Mouse (Mus musculus): ENCODE results near the gene Ntn1. TPM values are rescaled to one million over a fixed set of nuclear protein-coding genes. Genes with fewer than 3 reads are reported as not detected.

Ntn1 gene
- polyA plus RNA-seq, 1 experiment from 2014 or later, result 6.7 TPM

DNA sequence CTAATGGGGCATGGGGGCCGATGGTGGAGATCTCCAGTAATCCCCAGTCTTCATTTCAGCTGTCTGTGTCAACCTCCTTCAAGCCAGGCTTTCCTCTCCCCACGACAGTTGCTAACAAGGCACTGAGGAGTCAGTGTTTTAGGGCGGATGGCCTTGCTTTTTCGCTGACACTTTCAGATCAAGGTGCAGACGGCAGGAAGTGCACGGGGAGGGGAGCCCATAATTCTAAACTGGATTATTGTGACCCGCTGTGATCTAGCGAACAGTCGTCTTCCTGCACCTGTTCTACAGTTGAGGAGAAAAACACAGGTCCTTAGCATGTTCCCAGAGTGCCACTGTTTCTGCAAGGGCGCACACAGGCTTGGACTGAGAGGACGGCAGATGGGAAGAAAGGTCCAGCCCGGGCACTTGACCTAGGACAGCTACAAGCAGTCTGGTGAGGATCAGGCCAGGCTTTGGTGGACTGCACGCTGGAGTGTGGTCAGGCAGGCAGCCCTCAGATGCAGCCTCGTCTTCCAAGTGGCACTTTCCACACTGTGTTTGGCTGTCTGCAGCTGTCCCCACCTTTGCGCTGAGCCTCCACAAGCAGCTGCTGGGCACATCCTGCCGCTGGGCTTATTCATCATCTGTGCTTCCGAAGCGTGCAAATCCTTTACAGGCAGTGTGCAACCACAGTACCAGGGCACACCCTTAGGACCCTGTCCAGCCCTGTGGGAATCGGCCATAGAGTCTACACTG is 129.7 kb downstream of the Ntn1 start:
- H3K4me3 ChIP-seq (ENCODE audit: low read depth, low read length), result no peak overlapping the region
- no peaks in the 10 kb centered on the region for H3K27me3 ChIP-seq (replicated peaks; ENCODE audit: control insufficient read depth, insufficient read depth, low read length)
- H3K27ac ChIP-seq (ENCODE audit: low read depth), result no peak overlapping the region
- H3K36me3 ChIP-seq (ENCODE audit: control insufficient read depth, insufficient read depth, low read length), result no peaks in the 10 kb centered on the region; the same call in 1 of the 2 replicates
- H3K9ac ChIP-seq (ENCODE audit: low read length), result no peak overlapping the region
- 63% methylated on average over 19 of the region's 19 CpGs for WGBS
- H3K4me2 ChIP-seq (ENCODE audit: low read length), result no peak overlapping the region
- ATAC-seq (replicated peaks; ENCODE audit: low FRiP score, low TSS enrichment, low read depth) (no peak), DNase-seq (ENCODE audit: low spot score) (no peak)
- no peaks in the 10 kb centered on the region for H3K9me3 ChIP-seq (ENCODE audit: control insufficient read depth, low read length)
- peaks cover 9% of the 10 kb centered on the region for H3K4me1 ChIP-seq (replicated peaks; ENCODE audit: control insufficient read depth, insufficient read depth, low read length)

- DNase-seq (ENCODE audit: low spot score) (no peak), ATAC-seq (replicated peaks; ENCODE audit: low FRiP score, low TSS enrichment, low read depth) (no peak)
- Histone ChIP-seq H3K27me3 (replicated peaks; ENCODE audit: control insufficient read depth, insufficient read depth, low read length) (no peaks in the 10 kb centered on the region), H3K36me3 (ENCODE audit: control insufficient read depth, insufficient read depth, low read length) (no peaks in the 10 kb centered on the region), H3K4me2 (ENCODE audit: low read length) (no peak overlapping the region), H3K27ac (ENCODE audit: low read depth) (no peak overlapping the region), H3K9me3 (ENCODE audit: control insufficient read depth, low read length) (no peaks in the 10 kb centered on the region), H3K4me3 (ENCODE audit: low read depth, low read length) (no peak overlapping the region), H3K9ac (ENCODE audit: low read length) (no peak overlapping the region), H3K4me1 (replicated peaks; ENCODE audit: control insufficient read depth, insufficient read depth, low read length) (no peaks in the 10 kb centered on the region)
- 89% methylated on average over 5 of the region's 5 CpGs for WGBS
These were observed 136.3 kb downstream of the Ntn1 start for GRCm38 (mm10) chr11:68264276-68264675.

DNA sequence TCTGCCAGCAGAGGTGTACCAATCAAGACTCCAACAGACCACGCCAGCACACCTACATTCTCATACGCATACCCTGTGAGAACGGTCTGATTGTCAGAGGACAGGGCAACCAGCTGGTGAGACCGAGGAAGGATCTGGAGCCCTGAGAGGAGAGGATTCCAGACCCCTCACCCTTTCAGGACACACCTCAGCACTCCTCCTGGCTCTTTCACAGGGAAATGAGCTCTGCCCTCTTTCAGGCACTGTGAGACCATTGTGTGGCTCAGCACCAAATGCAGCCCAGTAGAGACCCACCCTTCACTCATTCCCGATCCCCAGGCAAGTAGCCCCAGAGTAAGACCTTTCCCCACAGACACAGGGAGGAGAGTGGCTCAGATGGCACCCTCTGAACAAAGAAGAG is 137.5 kb downstream of the Ntn1 start:
- H3K9me3 ChIP-seq (ENCODE audit: control insufficient read depth, low read length), result no peaks in the 10 kb centered on the region
- H3K27ac ChIP-seq (ENCODE audit: low read depth), result no peak overlapping the region
- no peaks in the 10 kb centered on the region for H3K27me3 ChIP-seq (replicated peaks; ENCODE audit: control insufficient read depth, insufficient read depth, low read length)
- no peak overlapping the region for H3K4me3 ChIP-seq (ENCODE audit: low read depth, low read length)
- no peak overlapping the region for H3K4me2 ChIP-seq (ENCODE audit: low read length)
- no peak overlapping the region for H3K9ac ChIP-seq (ENCODE audit: low read length)
- DNase-seq (ENCODE audit: low spot score) (no peak), ATAC-seq (replicated peaks; ENCODE audit: low FRiP score, low TSS enrichment, low read depth) (no peak)
- 90% methylated on average over 5 of the region's 5 CpGs for WGBS
- H3K36me3 ChIP-seq (ENCODE audit: control insufficient read depth, insufficient read depth, low read length), result no peaks in the 10 kb centered on the region
- H3K4me1 ChIP-seq (replicated peaks; ENCODE audit: control insufficient read depth, insufficient read depth, low read length), result no peaks in the 10 kb centered on the region

GRCm38 (mm10) chr11:68261162-68261892 is 139.3 kb downstream of the Ntn1 start:
- Histone ChIP-seq H3K9ac (ENCODE audit: low read length) (no peak overlapping the region), H3K4me3 (ENCODE audit: low read depth, low read length) (no peak overlapping the region), H3K27ac (ENCODE audit: low read depth) (no peak overlapping the region), H3K4me1 (replicated peaks; ENCODE audit: control insufficient read depth, insufficient read depth, low read length) (no peaks in the 10 kb centered on the region), H3K9me3 (ENCODE audit: control insufficient read depth, low read length) (no peaks in the 10 kb centered on the region), H3K36me3 (ENCODE audit: control insufficient read depth, insufficient read depth, low read length) (no peaks in the 10 kb centered on the region), H3K4me2 (ENCODE audit: low read length) (no peak overlapping the region), H3K27me3 (replicated peaks; ENCODE audit: control insufficient read depth, insufficient read depth, low read length) (no peaks in the 10 kb centered on the region)
- DNase-seq (ENCODE audit: low spot score) (no peak), ATAC-seq (replicated peaks; ENCODE audit: low FRiP score, low TSS enrichment, low read depth) (no peak)
- 68% methylated on average over 10 of the region's 10 CpGs for WGBS

GRCm38 (mm10) chr11:68260399-68260798 is 140.2 kb downstream of the Ntn1 start:
- H3K36me3 ChIP-seq (ENCODE audit: control insufficient read depth, insufficient read depth, low read length), result no peaks in the 10 kb centered on the region
- no peaks in the 10 kb centered on the region for H3K4me1 ChIP-seq (replicated peaks; ENCODE audit: control insufficient read depth, insufficient read depth, low read length)
- ATAC-seq (replicated peaks; ENCODE audit: low FRiP score, low TSS enrichment, low read depth) (no peak), DNase-seq (ENCODE audit: low spot score) (no peak)
- no peaks in the 10 kb centered on the region for H3K27me3 ChIP-seq (replicated peaks; ENCODE audit: control insufficient read depth, insufficient read depth, low read length)
- no peak overlapping the region for H3K27ac ChIP-seq (ENCODE audit: low read depth)
- 93% methylated on average over 6 of the region's 6 CpGs for WGBS
- no peaks in the 10 kb centered on the region for H3K9me3 ChIP-seq (ENCODE audit: control insufficient read depth, low read length)
- no peak overlapping the region for H3K4me2 ChIP-seq (ENCODE audit: low read length)
- no peak overlapping the region for H3K9ac ChIP-seq (ENCODE audit: low read length)
- H3K4me3 ChIP-seq (ENCODE audit: low read depth, low read length), result no peak overlapping the region

- Histone ChIP-seq H3K4me1 (replicated peaks; ENCODE audit: control insufficient read depth, insufficient read depth, low read length) (no peaks in the 10 kb centered on the region), H3K27me3 (replicated peaks; ENCODE audit: control insufficient read depth, insufficient read depth, low read length) (no peaks in the 10 kb centered on the region), H3K27ac (ENCODE audit: low read depth) (no peak overlapping the region), H3K4me3 (ENCODE audit: low read depth, low read length) (no peak overlapping the region), H3K9me3 (ENCODE audit: control insufficient read depth, low read length) (no peaks in the 10 kb centered on the region), H3K4me2 (ENCODE audit: low read length) (no peak overlapping the region), H3K9ac (ENCODE audit: low read length) (no peak overlapping the region), H3K36me3 (ENCODE audit: control insufficient read depth, insufficient read depth, low read length) (no peaks in the 10 kb centered on the region)
- 75% methylated on average over 4 of the region's 4 CpGs for WGBS
- DNase-seq (ENCODE audit: low spot score) (no peak), ATAC-seq (replicated peaks; ENCODE audit: low FRiP score, low TSS enrichment, low read depth) (no peak)
These were observed 142.1 kb downstream of the Ntn1 start for GRCm38 (mm10) chr11:68258498-68258897.

DNA sequence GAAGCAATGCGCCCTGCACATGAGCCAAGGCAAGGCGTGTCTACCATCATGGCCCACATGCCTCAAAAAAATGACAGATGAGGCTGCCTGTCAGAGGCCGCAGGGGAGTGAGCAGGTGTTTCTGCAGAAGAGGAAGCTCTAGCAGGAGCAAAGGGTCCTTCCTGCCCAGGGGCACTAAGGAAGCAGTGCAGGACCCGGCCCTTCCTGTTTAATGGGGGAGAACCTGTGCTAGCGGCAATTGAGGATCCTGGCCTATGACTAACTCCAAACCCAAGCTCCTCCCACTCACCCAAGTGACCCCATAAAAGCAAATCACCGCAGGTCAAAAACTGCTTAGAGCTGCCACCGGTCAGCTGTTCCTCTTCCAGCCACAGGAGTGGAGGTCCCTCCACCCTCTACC is 147.1 kb downstream of the Ntn1 start:
- no peak for DNase-seq (ENCODE audit: low spot score)
- ATAC-seq (replicated peaks; ENCODE audit: low FRiP score, low TSS enrichment, low read depth), result no peak

GRCm38 (mm10) chr11:68250106-68250505 is 150.5 kb downstream of the Ntn1 start:
- H3K36me3 ChIP-seq (ENCODE audit: control insufficient read depth, insufficient read depth, low read length), result peaks cover under 1% of the 10 kb centered on the region; the same call in 1 of the 2 replicates
- H3K27ac ChIP-seq (ENCODE audit: low read depth), result no peak overlapping the region
- DNase-seq (ENCODE audit: low spot score) (no peak), ATAC-seq (replicated peaks; ENCODE audit: low FRiP score, low TSS enrichment, low read depth) (no peak)
- WGBS, result 76% methylated on average over 6 of the region's 6 CpGs
- H3K4me1 ChIP-seq (replicated peaks; ENCODE audit: control insufficient read depth, insufficient read depth, low read length), result no peaks in the 10 kb centered on the region
- no peak overlapping the region for H3K4me2 ChIP-seq (ENCODE audit: low read length)
- H3K9me3 ChIP-seq (ENCODE audit: control insufficient read depth, low read length), result no peaks in the 10 kb centered on the region
- no peak overlapping the region for H3K9ac ChIP-seq (ENCODE audit: low read length)
- H3K4me3 ChIP-seq (ENCODE audit: low read depth, low read length), result no peak overlapping the region
- no peaks in the 10 kb centered on the region for H3K27me3 ChIP-seq (replicated peaks; ENCODE audit: control insufficient read depth, insufficient read depth, low read length)

More for the DNA sequence above, 147.1 kb downstream of the Ntn1 start:
- H3K36me3 ChIP-seq (ENCODE audit: control insufficient read depth, insufficient read depth, low read length), result no peaks in the 10 kb centered on the region
- H3K4me1 ChIP-seq (replicated peaks; ENCODE audit: control insufficient read depth, insufficient read depth, low read length), result no peaks in the 10 kb centered on the region
- no peak overlapping the region for H3K9ac ChIP-seq (ENCODE audit: low read length)
- no peaks in the 10 kb centered on the region for H3K27me3 ChIP-seq (replicated peaks; ENCODE audit: control insufficient read depth, insufficient read depth, low read length)
- WGBS, result 71% methylated on average over 7 of the region's 7 CpGs
- H3K9me3 ChIP-seq (ENCODE audit: control insufficient read depth, low read length), result no peaks in the 10 kb centered on the region
- no peak overlapping the region for H3K4me2 ChIP-seq (ENCODE audit: low read length)
- no peak overlapping the region for H3K27ac ChIP-seq (ENCODE audit: low read depth)
- no peak overlapping the region for H3K4me3 ChIP-seq (ENCODE audit: low read depth, low read length)

Measured in intestine, embryonic 14.5 days (tissue).